Mouse (Mus musculus): Measurements from ENCODE around the gene Znrf3.

Znrf3 gene

GRCm38 (mm10) chr11:5263078-5263730 is 181.4 kb downstream of the Znrf3 start:
- DNase-seq, result no peak

- peak; percentile 93 for DNase-seq
Measured at GRCm38 (mm10) chr11:5261508-5262392, 182.9 kb downstream of the Znrf3 start, which contains the start of gene Kremen1. Gene Kremen1 (minus strand): TSS chr11:5261558.

DNA sequence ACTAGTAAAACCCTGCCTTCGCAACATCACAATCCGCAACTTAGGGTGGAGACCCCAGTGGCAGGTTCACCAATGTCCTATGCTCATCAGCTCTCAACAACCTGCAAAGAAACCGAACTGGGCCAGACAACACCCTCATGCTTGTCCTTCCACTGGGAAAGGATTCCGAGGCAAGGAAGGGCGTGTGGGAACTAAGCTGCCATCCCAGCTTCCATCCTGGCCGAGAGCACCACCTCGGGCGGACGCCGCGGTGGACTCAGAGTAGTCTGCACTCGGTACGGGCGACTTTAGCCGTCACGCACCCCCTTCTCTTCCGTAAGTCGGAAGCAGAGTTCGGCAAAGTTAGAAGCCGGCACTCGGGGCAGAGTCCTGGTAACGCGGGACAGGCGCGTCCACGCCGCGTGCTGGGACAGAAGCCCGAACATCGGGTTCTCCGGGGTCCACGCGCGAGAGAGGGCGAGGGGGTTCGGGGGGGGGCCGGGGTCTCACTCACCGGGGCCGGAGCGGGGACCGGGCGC is 183.6 kb downstream of the Znrf3 start:
- DNase-seq, result peak; percentile 38

DNA sequence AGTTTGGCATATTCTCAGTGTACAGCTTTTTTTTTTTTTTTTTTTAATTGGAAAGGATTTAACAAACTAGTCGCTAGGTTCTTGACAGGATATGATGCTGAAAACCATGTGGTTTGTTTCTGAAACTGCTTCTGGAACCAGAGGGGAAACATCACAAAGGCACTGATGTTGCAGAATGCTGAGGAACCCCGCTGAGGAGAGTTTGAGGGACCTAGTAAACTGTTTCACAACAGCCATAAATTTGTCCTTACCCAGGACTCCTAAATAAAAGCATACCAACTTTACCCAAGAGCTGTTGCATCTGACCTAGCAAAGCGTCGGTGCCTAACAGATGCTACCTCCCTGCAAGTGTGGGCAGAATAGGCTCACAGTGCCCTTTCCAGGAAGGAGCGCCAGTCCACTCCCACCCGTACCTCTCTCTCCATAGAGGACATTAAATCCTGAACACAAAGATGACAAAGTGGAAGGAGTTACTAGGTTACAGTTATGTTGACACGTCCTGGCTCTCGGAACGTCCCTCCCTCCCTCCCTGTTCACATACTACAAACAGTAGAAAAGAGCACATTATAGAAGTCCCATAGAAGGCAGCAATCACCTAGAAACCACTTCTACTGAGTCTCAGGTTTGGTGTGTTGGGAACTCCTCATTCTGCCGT is 184.6 kb downstream of the Znrf3 start:
- no peak for DNase-seq

- no peak for DNase-seq
Measured at GRCm38 (mm10) chr11:5258036-5258435, 186.6 kb downstream of the Znrf3 start.

GRCm38 (mm10) chr11:5257151-5257862 is 187.3 kb downstream of the Znrf3 start:
- DNase-seq, result peak; percentile 44

GRCm38 (mm10) chr11:5255509-5256014 is 189.1 kb downstream of the Znrf3 start:
- DNase-seq, result no peak

- no peak for DNase-seq
Measured at GRCm38 (mm10) chr11:5254016-5254415, 190.6 kb downstream of the Znrf3 start.

- DNase-seq, result no peak
Measured at GRCm38 (mm10) chr11:5253528-5253927, 191.1 kb downstream of the Znrf3 start.

DNA sequence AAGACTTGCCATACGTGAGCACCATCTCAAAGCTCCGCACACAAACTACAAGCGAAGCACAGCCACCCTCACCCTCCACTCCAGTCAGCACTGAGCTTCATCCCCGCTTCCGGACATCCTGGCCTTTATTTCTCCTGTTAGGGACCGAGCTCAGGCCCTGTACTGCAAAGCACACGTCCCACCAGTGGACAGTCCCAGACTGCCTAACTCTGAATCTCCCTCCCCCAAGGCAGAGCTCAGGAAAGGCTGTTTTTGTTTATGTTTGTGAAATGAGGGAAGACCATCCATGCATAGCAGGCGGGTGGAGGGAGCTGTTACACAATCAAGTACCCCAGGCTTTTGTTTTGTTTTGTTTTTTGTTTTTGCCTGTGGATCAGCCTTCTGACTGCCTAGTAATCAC is 191.9 kb downstream of the Znrf3 start:
- no peak for DNase-seq

DNA sequence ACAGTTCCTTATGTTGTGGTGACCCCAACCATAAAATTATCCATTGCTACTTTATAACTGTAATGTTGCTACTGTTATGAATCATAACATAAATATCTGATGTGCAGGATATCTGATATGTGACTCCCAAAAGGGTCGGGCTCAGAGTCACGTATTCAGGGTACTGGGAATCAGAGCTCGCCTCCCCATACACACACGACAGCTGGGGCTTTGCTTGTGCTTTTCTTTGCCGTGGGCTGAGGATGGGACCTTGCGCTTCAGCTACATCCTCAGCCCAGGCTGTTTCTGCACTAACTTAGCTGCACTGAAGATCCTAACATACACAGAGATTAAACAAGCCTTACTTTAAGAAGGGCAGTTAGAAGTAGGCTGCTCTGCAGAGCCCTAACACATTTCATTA is 193.5 kb downstream of the Znrf3 start:
- DNase-seq, result no peak

- DNase-seq, result no peak
Measured at GRCm38 (mm10) chr11:5248200-5248599, 196.4 kb downstream of the Znrf3 start.

DNA sequence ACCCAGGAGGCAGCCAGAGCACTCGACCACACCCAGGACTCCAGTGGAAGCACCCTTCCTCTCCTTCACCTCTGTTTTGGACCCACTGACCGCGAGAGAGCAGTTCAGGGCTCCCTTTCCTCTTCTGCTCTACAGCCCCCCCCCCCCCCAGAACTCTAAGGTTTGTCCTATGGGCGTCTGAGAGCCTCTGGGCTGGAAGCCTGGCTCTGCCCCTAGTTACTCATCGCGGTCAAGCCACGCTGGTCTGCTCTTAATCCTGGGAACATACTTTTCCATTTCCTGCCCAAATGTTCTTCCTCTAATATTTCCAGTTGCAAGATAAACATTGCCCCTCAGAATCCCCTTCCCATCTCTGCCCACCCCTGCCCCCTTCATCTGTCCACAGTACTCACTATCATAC is 199.2 kb downstream of the Znrf3 start:
- no peak for DNase-seq

GRCm38 (mm10) chr11:5244749-5245130 is 199.9 kb downstream of the Znrf3 start:
- DNase-seq, result no peak

- peak; percentile 52 for DNase-seq
Measured at GRCm38 (mm10) chr11:5243812-5244748, 200.6 kb downstream of the Znrf3 start.

- no peak for DNase-seq
Measured at GRCm38 (mm10) chr11:5243208-5243607, 201.4 kb downstream of the Znrf3 start.

DNA sequence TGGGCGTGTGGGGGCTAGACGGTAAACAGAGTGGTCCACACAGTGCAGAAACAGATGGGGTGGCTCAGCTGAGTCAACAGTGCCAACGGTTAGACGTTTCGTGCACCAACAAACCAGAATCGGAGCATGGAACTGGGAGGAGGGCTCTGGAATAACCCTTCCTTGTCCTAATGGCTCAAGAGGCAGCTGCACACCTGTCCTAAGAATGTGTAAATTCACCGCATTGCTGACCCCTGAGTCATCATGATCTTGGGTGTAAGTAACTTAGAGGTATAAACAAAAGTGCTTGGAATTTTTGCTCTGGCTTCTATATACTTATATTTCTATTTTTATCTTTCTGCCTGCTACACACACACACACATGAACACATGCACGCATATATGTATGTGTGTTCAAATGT is 202.5 kb downstream of the Znrf3 start:
- no peak for DNase-seq

GRCm38 (mm10) chr11:5239706-5240690 is 204.6 kb downstream of the Znrf3 start:
- DNase-seq, result no peak

Measured in kidney, adult 11 months (tissue).